Mouse (Mus musculus) regulatory T cell (primary cell): ENCODE data around the gene Tmem38a.

ENCODE experiments used
- in situ Hi-C: fragments of 300-600 bp; cut with MboI, MseI; formaldehyde crosslinking; loops from one replicate; pipeline ENCODE4 v1.15.1; 2025; ENCODE audit warnings: high pct_unique_total_duplicates

Gene Tmem38a

GRCm38 (mm10) chr8:72571611-72572473 is at the start of gene Tmem38a:
Tmem38a (plus strand) TSS chr8:72572055.
- in situ Hi-C loops: loop anchor here (10.0 kb wide), 1 partner anchor 153 kb away; the partner anchor contains the start of gene Sin3b

GRCm38 (mm10) chr8:72532103-72532502 is 39.8 kb upstream of the Tmem38a start:
- in situ Hi-C loops: no loop called here

GRCm38 (mm10) chr8:72534888-72535287 is 37.0 kb upstream of the Tmem38a start:
- in situ Hi-C loops: no loop called here

- in situ Hi-C loops: no loop called here
Observed at GRCm38 (mm10) chr8:72539234-72539633, 32.6 kb upstream of the Tmem38a start.

- in situ Hi-C loops: loop anchor here (10.0 kb wide), 1 partner anchor 52 kb away; the partner anchor contains the start of gene Slc35e1
Observed at GRCm38 (mm10) chr8:72547122-72547801, 24.6 kb upstream of the Tmem38a start.

- in situ Hi-C loops: loop anchor here (10.0 kb wide), 1 partner anchor 53 kb away; the partner anchor contains the start of gene Slc35e1
Observed at GRCm38 (mm10) chr8:72547802-72548643, 23.8 kb upstream of the Tmem38a start, which contains the start of gene Med26. Med26 (minus strand) TSS chr8:72548270.

- in situ Hi-C loops: loop anchor here (10.0 kb wide), 1 partner anchor 54 kb away; the partner anchor contains the start of gene Slc35e1
Observed at GRCm38 (mm10) chr8:72548644-72549313, 23.1 kb upstream of the Tmem38a start.

GRCm38 (mm10) chr8:72549314-72549892 is 22.5 kb upstream of the Tmem38a start:
- in situ Hi-C loops: loop anchor here (10.0 kb wide), 1 partner anchor 55 kb away; the partner anchor contains the start of gene Slc35e1

- in situ Hi-C loops: loop anchor here (10.0 kb wide), 1 partner anchor 301 kb away; no protein-coding TSS in a partner anchor
Observed at GRCm38 (mm10) chr8:72555770-72556169, 16.1 kb upstream of the Tmem38a start.

- in situ Hi-C loops: no loop called here
Observed at GRCm38 (mm10) chr8:72561111-72561689, 10.7 kb upstream of the Tmem38a start.

GRCm38 (mm10) chr8:72565970-72566369 is 5.9 kb upstream of the Tmem38a start:
- in situ Hi-C loops: no loop called here

- in situ Hi-C loops: loop anchor here (10.0 kb wide), 1 partner anchor 154 kb away; the partner anchor contains the start of gene Sin3b
Observed at GRCm38 (mm10) chr8:72570633-72571610, 933 bp upstream of the Tmem38a start, which contains the start of gene Smim7. Smim7 (minus strand) TSS chr8:72571088.

- in situ Hi-C loops: loop anchor here (10.0 kb wide), 1 partner anchor 152 kb away; the partner anchor contains the start of gene Sin3b
Observed at GRCm38 (mm10) chr8:72572507-72572906, 652 bp downstream of the Tmem38a start.

- in situ Hi-C loops: loop anchor here (10.0 kb wide), 1 partner anchor 151 kb away; the partner anchor contains the start of gene Sin3b
Observed at GRCm38 (mm10) chr8:72573450-72573849, 1.6 kb downstream of the Tmem38a start.

- in situ Hi-C loops: loop anchor here (10.0 kb wide), 1 partner anchor 149 kb away; the partner anchor contains the start of gene Sin3b
Observed at GRCm38 (mm10) chr8:72575915-72576314, 4.1 kb downstream of the Tmem38a start.

GRCm38 (mm10) chr8:72577266-72577665 is 5.4 kb downstream of the Tmem38a start:
- in situ Hi-C loops: loop anchor here (10.0 kb wide), 1 partner anchor 148 kb away; the partner anchor contains the start of gene Sin3b

GRCm38 (mm10) chr8:72577941-72578340 is 6.1 kb downstream of the Tmem38a start:
- in situ Hi-C loops: loop anchor here (10.0 kb wide), 1 partner anchor 147 kb away; the partner anchor contains the start of gene Sin3b

GRCm38 (mm10) chr8:72579374-72579773 is 7.5 kb downstream of the Tmem38a start:
- in situ Hi-C loops: loop anchor here (10.0 kb wide), 1 partner anchor 145 kb away; the partner anchor contains the start of gene Sin3b
